Mouse (Mus musculus): ENCODE measurements around the gene Siah1a. TPM values are rescaled to one million over a fixed set of nuclear protein-coding genes. Genes with fewer than 3 reads are reported as not detected.

The Siah1a gene
- total and polyA plus RNA-seq, 2 experiments from 2014 or later: 63.3 to 72.7 TPM

DNA sequence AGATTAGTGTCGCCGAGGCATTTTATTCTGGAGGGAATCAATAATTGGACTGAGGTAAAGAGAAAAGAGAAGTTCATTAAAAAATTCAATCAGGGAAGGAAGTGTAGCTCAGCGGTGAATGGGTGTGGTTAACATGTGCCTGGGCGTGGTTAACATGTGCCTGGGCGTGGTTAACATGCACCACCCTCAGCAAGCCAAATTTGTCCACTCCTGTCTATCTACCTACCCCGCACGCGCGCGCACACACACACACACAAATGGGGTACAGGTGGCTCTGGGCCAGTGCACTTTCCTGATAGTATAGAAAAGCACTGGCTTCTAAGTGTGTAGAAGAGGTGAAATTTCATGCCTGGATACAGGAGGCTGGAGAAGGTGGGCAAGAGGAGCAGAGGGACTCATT lies 19.4 kb upstream of the Siah1a start:
- TF ChIP-seq CTCF (IDR thresholded peaks at IDR 0.05): no peak
- H3K36me3 ChIP-seq (ENCODE audit: insufficient read depth, low read length): no peaks in the 10 kb centered on the region
- no peaks in the 10 kb centered on the region for H3K27me3 ChIP-seq (ENCODE audit: insufficient read depth, low read length)
- no peaks in the 10 kb centered on the region for H3K9me3 ChIP-seq (ENCODE audit: low read length)
- no peaks in the 10 kb centered on the region for H3K4me1 ChIP-seq (ENCODE audit: insufficient read depth, low read length)
- no peak overlapping the region for H3K4me3 ChIP-seq (ENCODE audit: low read depth, low read length)
- ATAC-seq (ENCODE audit: low FRiP score) (no peak), DNase-seq (ENCODE audit: low spot score) (no peak)
- 89% methylated on average over 10 of the region's 10 CpGs for WGBS
- H3K27ac ChIP-seq (ENCODE audit: low read depth, low read length): no peak overlapping the region
- no peak overlapping the region for H3K4me2 ChIP-seq (ENCODE audit: low read depth, low read length, poor library complexity, severe bottlenecking)
- no peak overlapping the region for H3K9ac ChIP-seq (replicated peaks; ENCODE audit: low read length, poor library complexity, severe bottlenecking)

DNA sequence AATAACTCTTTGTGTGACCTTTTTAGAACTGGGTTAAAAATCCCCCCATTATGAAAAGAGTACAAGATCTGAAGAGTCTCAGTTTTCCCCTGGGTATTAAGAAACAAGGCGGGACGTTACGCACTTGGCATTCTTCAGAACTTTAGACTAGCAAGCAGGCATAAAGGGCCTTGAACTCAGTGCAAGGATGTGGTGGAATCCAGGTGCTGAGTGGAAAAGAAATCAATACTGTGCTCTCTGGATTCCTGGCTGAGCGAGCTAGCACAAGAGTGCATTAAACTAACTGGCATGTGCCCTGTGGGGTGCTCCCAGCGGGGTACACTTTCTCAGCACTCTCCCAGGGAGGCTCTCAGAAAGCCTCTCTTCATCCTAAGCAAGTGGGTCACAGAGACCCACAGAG lies 17.1 kb upstream of the Siah1a start:
- no peak overlapping the region for H3K4me3 ChIP-seq (ENCODE audit: low read depth, low read length)
- H3K9ac ChIP-seq (replicated peaks; ENCODE audit: low read length, poor library complexity, severe bottlenecking): no peak overlapping the region
- DNase-seq (ENCODE audit: low spot score): no peak
- H3K27me3 ChIP-seq (ENCODE audit: insufficient read depth, low read length): no peaks in the 10 kb centered on the region
- H3K27ac ChIP-seq (ENCODE audit: low read depth, low read length): no peak overlapping the region
- no peak overlapping the region for H3K4me2 ChIP-seq (ENCODE audit: low read depth, low read length, poor library complexity, severe bottlenecking)
- no peaks in the 10 kb centered on the region for H3K36me3 ChIP-seq (ENCODE audit: insufficient read depth, low read length)
- H3K9me3 ChIP-seq (ENCODE audit: low read length): no peaks in the 10 kb centered on the region
- 51% methylated on average over 5 of the region's 5 CpGs for WGBS
- no peak for TF ChIP-seq CTCF (IDR thresholded peaks at IDR 0.05)
- ATAC-seq (ENCODE audit: low FRiP score): no peak
- no peaks in the 10 kb centered on the region for H3K4me1 ChIP-seq (ENCODE audit: insufficient read depth, low read length)

DNA sequence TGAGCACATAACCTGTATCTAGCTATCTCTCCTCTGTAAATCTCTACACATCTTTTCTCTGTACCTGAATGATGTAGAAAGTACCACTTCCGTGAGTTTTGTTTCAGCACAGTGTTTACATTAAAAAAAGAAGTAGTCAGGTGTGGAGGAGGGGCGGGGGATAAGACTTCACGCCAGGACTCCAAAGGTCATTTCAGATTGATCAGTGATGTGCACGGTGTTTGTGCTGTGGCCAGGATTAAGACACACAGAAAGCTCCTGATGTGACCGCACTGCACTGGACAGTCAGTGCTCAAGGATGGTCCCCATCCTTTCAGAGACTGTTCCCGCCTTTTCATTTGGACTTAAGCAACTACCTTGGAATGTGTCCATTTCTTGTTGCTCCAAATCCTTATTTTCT lies 15.0 kb upstream of the Siah1a start:
- TF ChIP-seq CTCF (IDR thresholded peaks at IDR 0.05): no peak
- ATAC-seq (ENCODE audit: low FRiP score) (no peak), DNase-seq (ENCODE audit: low spot score) (no peak)
- no peaks in the 10 kb centered on the region for H3K4me1 ChIP-seq (ENCODE audit: insufficient read depth, low read length)
- H3K9ac ChIP-seq (replicated peaks; ENCODE audit: low read length, poor library complexity, severe bottlenecking): no peak overlapping the region
- H3K27ac ChIP-seq (ENCODE audit: low read depth, low read length): no peak overlapping the region
- WGBS: 52% methylated on average over 6 of the region's 6 CpGs
- no peak overlapping the region for H3K4me3 ChIP-seq (ENCODE audit: low read depth, low read length)
- no peak overlapping the region for H3K4me2 ChIP-seq (ENCODE audit: low read depth, low read length, poor library complexity, severe bottlenecking)
- H3K36me3 ChIP-seq (ENCODE audit: insufficient read depth, low read length): no peaks in the 10 kb centered on the region
- H3K27me3 ChIP-seq (ENCODE audit: insufficient read depth, low read length): no peaks in the 10 kb centered on the region
- no peaks in the 10 kb centered on the region for H3K9me3 ChIP-seq (ENCODE audit: low read length)

DNA sequence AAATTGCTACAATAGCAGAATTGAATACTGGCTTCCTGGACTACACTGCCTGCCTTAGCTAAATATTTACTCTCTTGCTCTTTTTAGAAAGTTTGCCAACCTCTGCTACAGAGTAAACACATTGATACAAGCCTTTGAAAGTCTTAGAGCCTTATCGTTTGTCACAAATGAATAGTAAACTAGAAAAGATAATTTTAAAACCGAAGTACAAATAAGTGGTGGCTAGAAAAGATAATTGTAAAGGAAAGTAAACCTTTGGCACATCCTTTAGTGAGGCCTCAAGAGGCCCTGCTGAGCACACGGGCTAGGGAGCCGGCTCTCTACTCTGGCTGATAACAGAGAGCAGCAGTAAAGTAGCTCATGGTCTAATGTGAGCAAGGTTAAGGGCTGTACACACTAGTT lies 13.4 kb upstream of the Siah1a start:
- WGBS: 65% methylated on average over 4 of the region's 4 CpGs
- Histone ChIP-seq H3K27ac (ENCODE audit: low read depth, low read length) (no peak overlapping the region), H3K36me3 (ENCODE audit: insufficient read depth, low read length) (no peaks in the 10 kb centered on the region), H3K27me3 (ENCODE audit: insufficient read depth, low read length) (no peaks in the 10 kb centered on the region), H3K9me3 (ENCODE audit: low read length) (no peaks in the 10 kb centered on the region), H3K4me2 (ENCODE audit: low read depth, low read length, poor library complexity, severe bottlenecking) (no peak overlapping the region), H3K4me3 (ENCODE audit: low read depth, low read length) (no peak overlapping the region), H3K9ac (replicated peaks; ENCODE audit: low read length, poor library complexity, severe bottlenecking) (no peak overlapping the region), H3K4me1 (ENCODE audit: insufficient read depth, low read length) (no peaks in the 10 kb centered on the region)
- no peak for TF ChIP-seq CTCF (IDR thresholded peaks at IDR 0.05)
- DNase-seq (ENCODE audit: low spot score): no peak
- ATAC-seq (ENCODE audit: low FRiP score): no peak

DNA sequence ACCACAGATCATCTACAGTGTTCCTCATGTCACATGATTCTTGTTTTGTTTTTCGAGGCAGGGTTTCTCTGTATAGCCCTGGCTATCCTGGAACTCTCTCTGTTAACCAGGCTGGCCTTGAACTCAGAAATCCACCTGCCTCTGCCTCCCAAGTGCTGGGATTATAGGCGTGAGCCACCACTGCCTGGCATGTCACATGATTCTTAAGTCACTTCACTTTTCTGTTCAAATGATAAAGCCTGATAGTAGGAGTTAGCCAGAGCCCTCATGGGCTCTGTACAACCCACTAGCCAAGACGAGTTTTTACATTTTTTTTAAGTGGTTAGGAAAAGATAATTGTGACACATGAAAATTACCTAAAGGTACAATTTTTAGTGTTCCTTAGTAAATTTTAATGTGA lies 12.9 kb upstream of the Siah1a start:
- no peak overlapping the region for H3K4me3 ChIP-seq (ENCODE audit: low read depth, low read length)
- no peaks in the 10 kb centered on the region for H3K36me3 ChIP-seq (ENCODE audit: insufficient read depth, low read length)
- H3K4me1 ChIP-seq (ENCODE audit: insufficient read depth, low read length): no peaks in the 10 kb centered on the region
- 86% methylated on average over 3 of the region's 3 CpGs for WGBS
- H3K4me2 ChIP-seq (ENCODE audit: low read depth, low read length, poor library complexity, severe bottlenecking): no peak overlapping the region
- no peak overlapping the region for H3K27ac ChIP-seq (ENCODE audit: low read depth, low read length)
- ATAC-seq (ENCODE audit: low FRiP score): no peak
- no peaks in the 10 kb centered on the region for H3K27me3 ChIP-seq (ENCODE audit: insufficient read depth, low read length)
- no peaks in the 10 kb centered on the region for H3K9me3 ChIP-seq (ENCODE audit: low read length)
- no peak for DNase-seq (ENCODE audit: low spot score)
- TF ChIP-seq CTCF (IDR thresholded peaks at IDR 0.05): no peak
- H3K9ac ChIP-seq (replicated peaks; ENCODE audit: low read length, poor library complexity, severe bottlenecking): no peak overlapping the region

DNA sequence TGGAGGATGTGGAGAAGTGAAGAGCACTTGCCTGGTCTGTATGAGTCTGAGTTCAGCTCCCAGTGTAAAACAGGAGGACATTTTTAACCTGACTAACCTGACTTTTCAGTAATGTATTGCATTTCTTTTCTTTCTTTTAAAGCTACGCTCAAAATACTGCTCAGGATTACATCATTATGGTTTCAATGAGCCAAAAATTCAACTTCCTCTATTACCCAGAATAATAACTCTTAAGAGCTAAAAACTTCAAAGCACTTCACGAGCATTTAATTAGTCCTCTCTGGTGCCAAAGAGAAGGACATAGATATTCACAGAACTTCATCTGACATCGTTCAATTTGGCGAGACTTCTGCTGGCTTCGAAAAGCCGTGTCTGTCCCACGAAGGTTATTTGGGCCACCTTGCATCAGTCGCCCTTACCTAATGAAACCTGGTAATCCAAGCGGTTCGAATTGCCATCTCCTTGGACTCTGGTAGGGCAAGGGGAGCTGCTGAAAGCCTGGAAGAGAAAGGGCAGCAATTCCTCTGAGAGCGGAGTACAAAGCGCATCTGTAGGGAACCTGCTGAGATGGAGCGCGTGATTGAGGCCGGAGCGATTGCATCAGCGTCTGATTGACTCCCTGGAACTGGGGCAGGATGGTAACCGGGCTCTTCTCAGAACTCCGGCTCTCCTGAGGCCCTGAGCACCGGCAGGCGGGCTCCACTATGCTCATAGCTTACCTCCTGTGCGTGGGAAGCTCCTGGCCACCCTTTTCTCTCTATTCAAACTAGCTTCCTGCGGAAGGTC lies 11.4 kb upstream of the Siah1a start:
- TF ChIP-seq CTCF (IDR thresholded peaks at IDR 0.05): no peak
- no peak for ATAC-seq (ENCODE audit: low FRiP score)
- H3K4me1 ChIP-seq (ENCODE audit: insufficient read depth, low read length): no peaks in the 10 kb centered on the region
- H3K9ac ChIP-seq (replicated peaks; ENCODE audit: low read length, poor library complexity, severe bottlenecking): no peak overlapping the region
- H3K4me2 ChIP-seq (ENCODE audit: low read depth, low read length, poor library complexity, severe bottlenecking): peak overlapping the region; percentile 32
- no peak overlapping the region for H3K4me3 ChIP-seq (ENCODE audit: low read depth, low read length)
- peak; percentile 23 for DNase-seq (ENCODE audit: low spot score)
- H3K27me3 ChIP-seq (ENCODE audit: insufficient read depth, low read length): no peaks in the 10 kb centered on the region
- no peaks in the 10 kb centered on the region for H3K9me3 ChIP-seq (ENCODE audit: low read length)
- WGBS: 15% methylated on average over 23 of the region's 23 CpGs
- H3K36me3 ChIP-seq (ENCODE audit: insufficient read depth, low read length): no peaks in the 10 kb centered on the region
- H3K27ac ChIP-seq (ENCODE audit: low read depth, low read length): no peak overlapping the region

Measured in midbrain, postnatal 0 days (tissue).